Mouse (Mus musculus) layer of hippocampus, adult 2 months (tissue): ENCODE results near the gene Syngr4. TPM values are rescaled to one million over a fixed set of nuclear protein-coding genes. Genes with fewer than 3 reads are reported as not detected.

Source experiments
- DNase-seq, 2 experiments: peaks; one replicate each; pipeline ENCODE4 v3.0.0; 2022; ENCODE audit warnings: low spot score in 2 of 2
- H3K27ac ChIP-seq: fragments of 200-600 bp; 2 replicates; pipeline ENCODE4 v1.8.1; 2022
- H3K4me3 ChIP-seq: fragments of 200-600 bp; 2 replicates; pipeline ENCODE4 v1.8.1; 2022; ENCODE audit warnings: mild to moderate bottlenecking
- CTCF ChIP-seq: fragments of 200-600 bp; conservative IDR thresholded peaks from 2 replicates; pipeline ENCODE4 v1.8.1; 2022; ENCODE audit warnings: antibody characterized with exemption, mild to moderate bottlenecking, moderate library complexity
- total RNA-seq, 2 experiments: library from RNA; stranded (reverse); gene quantifications; 2 replicates each; pipeline ENCODE4 v1.2.3; 2021

The Syngr4 gene
- total RNA-seq, 2 experiments from 2014 or later = not detected

GRCm38 (mm10) chr7:45842950-45843744, 53.4 kb downstream of the Syngr4 start:
- DNase-seq = no peak
- TF ChIP-seq CTCF = no peak

More at GRCm38 (mm10) chr7:45842950-45843744, 53.4 kb downstream of the Syngr4 start:
- Histone ChIP-seq H3K27ac (no peak overlapping the region), H3K4me3 (no peak overlapping the region)

Other genes starting within 250 kb of the Syngr4 start
- gene Fut2, start 230.3 kb downstream of the Syngr4 start, total RNA-seq = under 1 TPM; 0.13 to 0.25 TPM
- gene Ntn5, start 212.7 kb downstream of the Syngr4 start, total RNA-seq = 1 to 10 TPM; 6.3 to 9.3 TPM
- 1 to 10 TPM; 2.2 to 2.3 TPM for gene Sec1, start 202.3 kb downstream of the Syngr4 start, total RNA-seq
- gene Car11, start 196.9 kb downstream of the Syngr4 start, total RNA-seq = 100 to 1,000 TPM; 184 to 211 TPM
- 10 to 100 TPM; 69.2 to 72.8 TPM for gene Dbp, start 191.6 kb downstream of the Syngr4 start, total RNA-seq
- gene Rpl18, start 181.3 kb downstream of the Syngr4 start, total RNA-seq = 100 to 1,000 TPM; 342 to 353 TPM
- 10 to 100 TPM; 32.3 to 35.8 TPM for gene Sphk2, start 178.7 kb downstream of the Syngr4 start, total RNA-seq
- gene Fam83e, start 175.5 kb downstream of the Syngr4 start, total RNA-seq = under 1 TPM; 0.27 to 0.33 TPM
- not detected for gene Spaca4, start 170.9 kb downstream of the Syngr4 start, total RNA-seq
- 100 to 1,000 TPM; 302 to 329 TPM for gene Lmtk3, start 113.0 kb downstream of the Syngr4 start, total RNA-seq
- 1 to 10 TPM; 7.1 to 9.7 TPM for gene Sult2b1, start 112.0 kb downstream of the Syngr4 start, total RNA-seq
- 100 to 1,000 TPM; 144 to 149 TPM for gene Cyth2, start 82.1 kb downstream of the Syngr4 start, total RNA-seq
- 1 to 10 TPM; 1.6 to 1.9 TPM for gene Kcnj14, start 71.9 kb downstream of the Syngr4 start, total RNA-seq
- gene Grwd1, start 65.8 kb downstream of the Syngr4 start, total RNA-seq = 10 to 100 TPM; 20.5 to 22.7 TPM
- 10 to 100 TPM; 78.4 to 81.4 TPM for gene Kdelr1, start 23.9 kb downstream of the Syngr4 start, total RNA-seq
- 10 to 100 TPM in 1 of 2 experiments, 1 to 10 TPM in 1; 10.0 to 11.6 TPM for gene Grin2d, start 18.3 kb downstream of the Syngr4 start, total RNA-seq
- gene Tmem143, start 227 bp upstream of the Syngr4 start, total RNA-seq = 10 to 100 TPM; 22.1 to 22.8 TPM
- 1 to 10 TPM; 1.5 to 2.3 TPM for gene Emp3, start 24.7 kb upstream of the Syngr4 start, total RNA-seq
- gene Ccdc114, start 27.4 kb upstream of the Syngr4 start, total RNA-seq = 1 to 10 TPM; 3.5 to 3.8 TPM
- 1 to 10 TPM; 1.7 to 2.9 TPM for gene Abcc6, start 133.6 kb upstream of the Syngr4 start, total RNA-seq
- gene Nomo1, start 137.0 kb upstream of the Syngr4 start, total RNA-seq = 100 to 1,000 TPM; 102 to 103 TPM
- gene Kcnj11, start 204.1 kb upstream of the Syngr4 start, total RNA-seq = 10 to 100 TPM; 34.2 to 37.4 TPM